Mouse (Mus musculus) gastrocnemius, postnatal 25 days (tissue): ENCODE results near the gene Artn. TPM values are rescaled to one million over a fixed set of nuclear protein-coding genes. Genes with fewer than 3 reads are reported as not detected.
A peak's percentile ranks its signal among the peaks of the same experiment; 100 is the strongest.

Source experiments
- DNase-seq: peaks from one replicate; pipeline ENCODE4 v3.0.0; 2022
- total RNA-seq, 2 experiments: library from RNA; stranded (reverse); gene quantifications; 1 replicate in 1 of 2; 2 replicates in 1 of 2; pipeline ENCODE4 v1.2.3; 2021

The Artn gene
- total RNA-seq, 2 experiments from 2014 or later: 0.18 to 0.48 TPM

GRCm38 (mm10) chr4:117887920-117888319 lies 41.6 kb downstream of the Artn start:
- DNase-seq: no peak

- DNase-seq: peak; percentile 92
Measured at GRCm38 (mm10) chr4:117887133-117887532, 42.4 kb downstream of the Artn start, which contains the start of gene Atp6v0b. TSS of gene Atp6v0b (minus strand) at chr4:117887333.

GRCm38 (mm10) chr4:117886644-117887043 lies 42.9 kb downstream of the Artn start:
- peak; percentile 34 for DNase-seq

- DNase-seq: no peak
Measured at GRCm38 (mm10) chr4:117885994-117886393, 43.6 kb downstream of the Artn start.

- no peak for DNase-seq
Measured at GRCm38 (mm10) chr4:117885093-117885492, 44.5 kb downstream of the Artn start.

- DNase-seq: no peak
Measured at GRCm38 (mm10) chr4:117884146-117884545, 45.4 kb downstream of the Artn start.

GRCm38 (mm10) chr4:117882701-117883691 lies 46.6 kb downstream of the Artn start, which contains the start of gene B4galt2:
TSS of gene B4galt2 (minus strand) at chr4:117883487.
- peak; percentile 46 for DNase-seq

GRCm38 (mm10) chr4:117878703-117879102 lies 50.9 kb downstream of the Artn start:
- no peak for DNase-seq

- no peak for DNase-seq
Measured at GRCm38 (mm10) chr4:117878301-117878700, 51.3 kb downstream of the Artn start.

Other genes with a start within 250 kb of the Artn start
- 10 to 100 TPM; 14.5 to 15.1 TPM for gene Dmap1, start 247.5 kb downstream of the Artn start, total RNA-seq
- gene Gm12845, start 205.4 kb downstream of the Artn start, total RNA-seq: not detected
- not detected for gene Klf17, start 164.1 kb downstream of the Artn start, total RNA-seq
- gene Slc6a9, start 95.3 kb downstream of the Artn start, total RNA-seq: 1 to 10 TPM; 5.0 to 6.8 TPM
- not detected for gene Ccdc24, start 57.2 kb downstream of the Artn start, total RNA-seq
- 1 to 10 TPM; 2.6 to 3.5 TPM for gene B4galt2, start 46.3 kb downstream of the Artn start, total RNA-seq
- 10 to 100 TPM; 72.1 to 75.9 TPM for gene Atp6v0b, start 42.4 kb downstream of the Artn start, total RNA-seq
- 1 to 10 TPM; 3.3 to 3.4 TPM for gene Dph2, start 37.7 kb downstream of the Artn start, total RNA-seq
- gene Ipo13, start 14.8 kb downstream of the Artn start, total RNA-seq: 100 to 1,000 TPM; 218 TPM
- 10 to 100 TPM; 65.8 to 74.1 TPM for gene St3gal3, start 205.2 kb upstream of the Artn start, total RNA-seq